Mouse (Mus musculus) embryonic fibroblast, embryonic 13.5 days (primary cell): ENCODE results near the gene E2f2. TPM values are rescaled to one million over a fixed set of nuclear protein-coding genes. Genes with fewer than 3 reads are reported as not detected.
A peak's percentile ranks its signal among the peaks of the same experiment; 100 is the strongest.

ENCODE experiments used
- H3K27ac ChIP-seq: 2 replicates; pipeline ENCODE4 v1.5.1; 2012; ENCODE audit warnings: low read length, control low read depth, inconsistent platforms; ENCODE audit not compliant: insufficient read depth
- H3K4me1 ChIP-seq: 2 replicates; pipeline ENCODE4 v1.6.1; 2011; ENCODE audit warnings: low read length; ENCODE audit not compliant: control insufficient read depth, insufficient read depth
- H3K4me3 ChIP-seq: 2 replicates; pipeline ENCODE4 v1.5.1; 2011; ENCODE audit warnings: mild to moderate bottlenecking, control low read depth, low read length; ENCODE audit not compliant: insufficient read depth
- CTCF ChIP-seq: IDR thresholded peaks from 2 replicates; pipeline ENCODE4 v1.5.1; 2011; ENCODE audit warnings: mild to moderate bottlenecking, control low read depth, low read length, moderate library complexity, borderline replicate concordance; ENCODE audit not compliant: insufficient read depth
- POLR2A ChIP-seq: IDR thresholded peaks from 2 replicates; pipeline ENCODE4 v1.6.1; 2011; ENCODE audit warnings: low read depth, mild to moderate bottlenecking, control low read depth, low read length, moderate library complexity
- polyA plus RNA-seq: library from polyadenylated mRNA; stranded (reverse); fragments of >200 nt; gene quantifications from 2 replicates; pipeline ENCODE4 v1.2.4, GENCODE M21; 2011; ENCODE audit warnings: low read depth; ENCODE audit not compliant: missing spikeins, insufficient read length

E2f2 gene
- polyA plus RNA-seq, 1 experiment: 1.1 TPM

- TF ChIP-seq POLR2A (no peak), CTCF (no peak)
- Histone ChIP-seq H3K4me3 (no peak overlapping the region), H3K4me1 (peaks cover 8% of the 10 kb centered on the region), H3K27ac (no peak overlapping the region)
Measured at GRCm38 (mm10) chr4:136150596-136150995, 21.6 kb upstream of the E2f2 start.

GRCm38 (mm10) chr4:136152821-136153220 lies 19.4 kb upstream of the E2f2 start:
- no peaks in the 10 kb centered on the region for H3K4me1 ChIP-seq
- H3K27ac ChIP-seq: no peak overlapping the region
- H3K4me3 ChIP-seq: no peak overlapping the region
- TF ChIP-seq POLR2A (no peak), CTCF (no peak)

GRCm38 (mm10) chr4:136154462-136154861 lies 17.7 kb upstream of the E2f2 start:
- TF ChIP-seq CTCF: no peak
- no peak for TF ChIP-seq POLR2A
- Histone ChIP-seq H3K4me3 (no peak overlapping the region), H3K27ac (no peak overlapping the region), H3K4me1 (no peaks in the 10 kb centered on the region)

- Histone ChIP-seq H3K4me1 (no peaks in the 10 kb centered on the region), H3K4me3 (no peak overlapping the region), H3K27ac (no peak overlapping the region)
- TF ChIP-seq CTCF (no peak), POLR2A (no peak)
Measured at GRCm38 (mm10) chr4:136158498-136158897, 13.7 kb upstream of the E2f2 start.

- Histone ChIP-seq H3K27ac (no peak overlapping the region), H3K4me1 (no peaks in the 10 kb centered on the region), H3K4me3 (no peak overlapping the region)
- TF ChIP-seq POLR2A: no peak
- TF ChIP-seq CTCF: peak; percentile 91; the same call in 1 of the 2 replicates
Measured at GRCm38 (mm10) chr4:136159802-136160397, 12.3 kb upstream of the E2f2 start.

- Histone ChIP-seq H3K4me1 (no peaks in the 10 kb centered on the region), H3K4me3 (no peak overlapping the region), H3K27ac (no peak overlapping the region)
- TF ChIP-seq CTCF: peak; percentile 98
- no peak for TF ChIP-seq POLR2A
Measured at GRCm38 (mm10) chr4:136163448-136163847, 8.7 kb upstream of the E2f2 start.

GRCm38 (mm10) chr4:136164981-136165380 lies 7.2 kb upstream of the E2f2 start:
- no peaks in the 10 kb centered on the region for H3K4me1 ChIP-seq
- no peak overlapping the region for H3K27ac ChIP-seq
- TF ChIP-seq POLR2A (no peak), CTCF (no peak)
- no peak overlapping the region for H3K4me3 ChIP-seq

- Histone ChIP-seq H3K4me3 (no peak overlapping the region), H3K27ac (no peak overlapping the region), H3K4me1 (no peaks in the 10 kb centered on the region)
- TF ChIP-seq CTCF (no peak), POLR2A (no peak)
Measured at GRCm38 (mm10) chr4:136167701-136168100, 4.5 kb upstream of the E2f2 start.

GRCm38 (mm10) chr4:136170401-136170800 lies 1.8 kb upstream of the E2f2 start:
- TF ChIP-seq POLR2A (no peak), CTCF (no peak)
- H3K27ac ChIP-seq: no peak overlapping the region
- H3K4me1 ChIP-seq: 0 out of 2 replicates have a peak, but pooled peaks cover 4% of the 10 kb centered on the region
- H3K4me3 ChIP-seq: no peak overlapping the region

GRCm38 (mm10) chr4:136171455-136171854 lies 739 bp upstream of the E2f2 start:
- Histone ChIP-seq H3K4me3 (no peak overlapping the region), H3K27ac (no peak overlapping the region), H3K4me1 (0 out of 2 replicates have a peak, but pooled peaks cover 4% of the 10 kb centered on the region)
- no peak for TF ChIP-seq CTCF
- TF ChIP-seq POLR2A: no peak
